Mouse (Mus musculus): ENCODE data around the gene Whrn. TPM values are rescaled to one million over a fixed set of nuclear protein-coding genes. Genes with fewer than 3 reads are reported as not detected.

Whrn gene
- polyA plus RNA-seq, 1 experiment from 2014 or later = 0.39 TPM

- no peak for ATAC-seq (ENCODE audit: insufficient read depth)
- Histone ChIP-seq H3K9ac (no peak overlapping the region), H3K4me2 (no peak overlapping the region), H3K27me3 (peaks cover 13% of the 10 kb centered on the region; the same call in 1 of the 2 replicates), H3K4me1 (replicated peaks) (peaks cover 100% of the 10 kb centered on the region), H3K36me3 (replicated peaks) (no peaks in the 10 kb centered on the region), H3K9me3 (replicated peaks) (no peaks in the 10 kb centered on the region), H3K27ac (replicated peaks) (no peak overlapping the region), H3K4me3 (replicated peaks) (no peak overlapping the region)
- WGBS (ENCODE audit: insufficient replicate concordance) = 38% methylated on average over 4 of the region's 4 CpGs
These were observed 90.1 kb downstream of the Whrn start for GRCm38 (mm10) chr4:63405683-63406082.

DNA sequence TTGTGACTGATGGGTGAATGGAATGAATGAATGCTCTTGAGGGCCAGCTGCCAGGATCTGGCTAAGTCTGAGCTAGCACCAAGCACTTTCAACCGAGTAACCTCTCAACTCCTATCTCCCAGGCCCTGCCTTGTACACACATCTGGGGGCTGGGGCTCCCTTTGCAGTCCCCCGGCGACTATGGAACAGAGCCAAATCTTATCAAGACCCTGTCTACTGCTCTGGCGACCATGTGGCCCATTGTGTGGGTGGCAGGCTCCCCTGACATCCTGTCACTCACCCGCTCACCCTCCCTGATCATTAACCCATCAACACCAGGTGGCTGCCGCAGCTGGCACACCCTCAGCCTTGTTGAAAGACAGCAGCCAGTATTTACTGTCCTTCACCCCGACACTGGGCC, 90.7 kb downstream of the Whrn start:
- peaks cover 13% of the 10 kb centered on the region; the same call in 1 of the 2 replicates for H3K27me3 ChIP-seq
- no peak for ATAC-seq (ENCODE audit: insufficient read depth)
- WGBS (ENCODE audit: insufficient replicate concordance) = 10% methylated on average over 7 of the region's 7 CpGs
- peak overlapping the region; percentile 72; the same call in 1 of the 2 replicates for H3K27ac ChIP-seq (replicated peaks)
- H3K4me2 ChIP-seq = no peak overlapping the region
- no peaks in the 10 kb centered on the region for H3K36me3 ChIP-seq (replicated peaks)
- no peaks in the 10 kb centered on the region for H3K9me3 ChIP-seq (replicated peaks)
- peaks cover 100% of the 10 kb centered on the region for H3K4me1 ChIP-seq (replicated peaks)
- no peak overlapping the region for H3K4me3 ChIP-seq (replicated peaks)
- no peak overlapping the region for H3K9ac ChIP-seq

DNA sequence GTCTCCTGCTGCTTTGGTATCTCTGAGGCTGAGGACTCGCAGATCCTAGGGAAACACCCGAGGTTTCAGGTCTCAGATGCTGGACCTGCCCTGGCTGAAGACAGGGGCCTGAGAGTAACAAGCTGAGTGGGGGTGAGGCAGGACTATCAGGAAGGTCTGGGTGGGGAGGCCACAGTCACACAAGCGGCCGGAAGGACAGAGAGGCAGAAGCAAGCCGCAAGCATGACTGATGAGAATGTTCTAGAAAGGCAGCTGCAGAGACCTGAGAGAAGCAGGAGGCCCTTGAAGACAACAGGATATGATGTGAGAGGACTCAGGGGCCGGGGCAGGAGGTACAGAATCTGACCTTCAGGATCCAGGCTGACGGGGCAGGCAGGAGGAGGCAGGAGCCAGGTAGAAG, 91.6 kb downstream of the Whrn start:
- Histone ChIP-seq H3K4me3 (replicated peaks) (no peak overlapping the region), H3K36me3 (replicated peaks) (no peaks in the 10 kb centered on the region), H3K4me2 (peak overlapping the region; percentile 49; the same call in 1 of the 2 replicates), H3K27me3 (peaks cover 5% of the 10 kb centered on the region; the same call in 1 of the 2 replicates), H3K27ac (replicated peaks) (peak overlapping the region; percentile 72; the same call in 1 of the 2 replicates), H3K9me3 (replicated peaks) (no peaks in the 10 kb centered on the region), H3K9ac (no peak overlapping the region), H3K4me1 (replicated peaks) (peaks cover 100% of the 10 kb centered on the region)
- 27% methylated on average over 7 of the region's 7 CpGs for WGBS (ENCODE audit: insufficient replicate concordance)
- ATAC-seq (ENCODE audit: insufficient read depth) = no peak

- Histone ChIP-seq H3K9ac (peak within 1 kb of the TSS; percentile 30; the same call in 1 of the 2 replicates), H3K4me3 (replicated peaks) (peak within 1 kb of the TSS; percentile 46), H3K9me3 (replicated peaks) (no peaks in the 10 kb centered on the region), H3K27ac (replicated peaks) (peak within 1 kb of the TSS; percentile 72), H3K4me1 (replicated peaks) (peaks cover 100% of the 10 kb centered on the region), H3K27me3 (no peaks in the 10 kb centered on the region), H3K4me2 (peak within 1 kb of the TSS; percentile 49), H3K36me3 (replicated peaks) (no peaks in the 10 kb centered on the region)
- peak; percentile 35; the same call in 1 of the 2 replicates for ATAC-seq (ENCODE audit: insufficient read depth)
- 14% methylated on average over 17 of the region's 17 CpGs for whole genome bisulfite sequencing (ENCODE audit: insufficient replicate concordance)
These were observed 92.5 kb downstream of the Whrn start, which contains the start of gene Akna for GRCm38 (mm10) chr4:63403040-63403959. Gene Akna, minus strand, starts transcription at chr4:63403354.

- 37% methylated on average over 6 of the region's 6 CpGs for WGBS (ENCODE audit: insufficient replicate concordance)
- peak overlapping the region; percentile 72 for H3K27ac ChIP-seq (replicated peaks)
- no peak for ATAC-seq (ENCODE audit: insufficient read depth)
These were observed 93.2 kb downstream of the Whrn start for GRCm38 (mm10) chr4:63402558-63402957.

DNA sequence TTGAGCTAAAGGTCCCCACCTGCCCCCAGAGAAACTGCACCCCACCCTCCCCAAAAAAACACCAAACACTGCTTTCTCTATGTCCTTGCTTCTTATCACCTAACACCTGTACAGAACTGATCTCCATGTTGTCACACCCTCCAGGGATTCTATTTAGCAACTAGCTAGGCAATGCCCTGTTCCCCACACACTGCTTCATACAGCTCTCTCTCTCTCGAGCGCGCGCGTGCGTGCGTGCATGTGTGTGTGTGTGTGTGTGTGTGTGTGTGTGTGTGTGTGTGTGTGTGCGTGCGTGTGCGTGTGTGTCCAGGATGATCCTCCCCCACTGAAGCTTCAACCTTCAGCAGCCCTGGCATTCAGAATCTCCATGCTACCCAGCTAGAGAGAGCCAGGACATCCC, 93.7 kb downstream of the Whrn start:
- H3K9me3 ChIP-seq (replicated peaks) = no peaks in the 10 kb centered on the region
- no peak overlapping the region; the same call in 1 of the 2 replicates for H3K9ac ChIP-seq
- peaks cover 90% of the 10 kb centered on the region for H3K4me1 ChIP-seq (replicated peaks)
- H3K4me2 ChIP-seq = peak overlapping the region; percentile 49
- no peak; the same call in 1 of the 2 replicates for ATAC-seq (ENCODE audit: insufficient read depth)
- H3K36me3 ChIP-seq (replicated peaks) = 0 out of 2 replicates have a peak, but pooled peaks cover 3% of the 10 kb centered on the region
- H3K27me3 ChIP-seq = no peaks in the 10 kb centered on the region
- peak overlapping the region; percentile 72 for H3K27ac ChIP-seq (replicated peaks)
- WGBS (ENCODE audit: insufficient replicate concordance) = 45% methylated on average over 10 of the region's 10 CpGs
- peak overlapping the region; percentile 46 for H3K4me3 ChIP-seq (replicated peaks)

More at GRCm38 (mm10) chr4:63402558-63402957, 93.2 kb downstream of the Whrn start:
- Histone ChIP-seq H3K4me1 (replicated peaks) (peaks cover 95% of the 10 kb centered on the region), H3K4me3 (replicated peaks) (peak overlapping the region; percentile 46), H3K36me3 (replicated peaks) (0 out of 2 replicates have a peak, but pooled peaks cover under 1% of the 10 kb centered on the region), H3K4me2 (peak overlapping the region; percentile 49), H3K9me3 (replicated peaks) (no peaks in the 10 kb centered on the region), H3K27me3 (no peaks in the 10 kb centered on the region), H3K9ac (peak overlapping the region; percentile 30; the same call in 1 of the 2 replicates)

DNA sequence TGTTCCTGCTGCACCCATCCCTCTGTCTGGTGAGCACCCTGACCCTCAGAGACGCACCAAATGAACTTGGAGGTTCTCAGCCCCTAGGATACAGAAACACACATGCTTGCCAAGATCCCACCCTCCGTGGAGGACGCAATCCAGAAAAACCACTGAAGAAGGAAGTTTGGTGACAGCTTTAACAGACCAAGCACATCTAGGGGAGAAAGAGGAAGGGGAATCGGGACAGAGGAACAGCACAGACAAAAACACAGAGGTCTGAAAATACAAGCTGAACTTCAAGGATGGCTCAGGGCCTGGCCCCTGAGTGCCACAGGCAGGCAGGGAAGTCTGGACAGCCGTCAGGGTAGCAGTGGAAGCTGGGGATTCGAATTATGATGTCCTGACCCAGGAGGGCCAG, 94.2 kb downstream of the Whrn start:
- 28% methylated on average over 6 of the region's 6 CpGs for WGBS (ENCODE audit: insufficient replicate concordance)
- H3K27ac ChIP-seq (replicated peaks) = peak overlapping the region; percentile 72
- ATAC-seq (ENCODE audit: insufficient read depth) = no peak
- peak overlapping the region; percentile 49 for H3K4me2 ChIP-seq
- peak overlapping the region; percentile 46 for H3K4me3 ChIP-seq (replicated peaks)
- no peaks in the 10 kb centered on the region for H3K9me3 ChIP-seq (replicated peaks)
- H3K4me1 ChIP-seq (replicated peaks) = peaks cover 86% of the 10 kb centered on the region
- no peaks in the 10 kb centered on the region for H3K27me3 ChIP-seq
- H3K36me3 ChIP-seq (replicated peaks) = 0 out of 2 replicates have a peak, but pooled peaks cover 3% of the 10 kb centered on the region
- no peak overlapping the region; the same call in 1 of the 2 replicates for H3K9ac ChIP-seq

DNA sequence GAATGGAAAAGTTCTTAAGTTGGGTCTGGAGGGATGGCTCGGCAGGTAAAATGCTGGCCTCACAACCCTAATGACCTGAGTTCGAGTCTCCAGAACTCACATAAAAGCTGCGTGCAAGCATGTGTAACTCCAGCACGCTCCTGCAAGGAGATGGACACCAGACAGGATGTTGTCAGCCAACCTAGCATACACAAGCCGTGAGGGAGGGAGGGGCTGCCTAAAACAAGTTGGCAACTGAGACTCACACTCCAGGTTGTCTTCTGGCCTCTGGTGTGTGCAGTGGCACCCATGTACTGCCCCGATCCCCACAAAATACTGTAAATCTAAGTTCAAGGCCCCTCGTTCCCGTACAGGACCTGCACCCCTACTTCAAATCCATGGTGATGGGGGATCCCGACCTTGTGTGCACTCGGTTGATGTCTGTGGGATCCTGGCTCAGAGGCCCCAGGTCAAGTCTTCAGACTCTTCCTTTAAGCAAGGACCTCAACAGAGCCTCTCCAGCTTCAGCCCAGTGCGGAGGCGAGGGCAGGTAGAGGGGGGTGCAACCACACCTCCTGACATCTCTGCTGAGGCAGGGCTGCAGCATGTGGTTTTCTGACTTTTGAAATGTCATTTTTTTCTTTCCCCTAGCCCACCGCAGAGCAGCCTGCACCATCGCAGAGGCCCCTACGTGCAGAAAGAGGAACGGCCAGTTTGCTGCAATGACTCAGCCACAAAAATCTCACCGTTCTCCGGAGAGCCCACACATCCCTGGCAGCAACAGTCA, 95.1 kb downstream of the Whrn start:
- H3K9ac ChIP-seq = no peak overlapping the region
- ATAC-seq (ENCODE audit: insufficient read depth) = no peak
- peaks cover 77% of the 10 kb centered on the region for H3K4me1 ChIP-seq (replicated peaks)
- H3K4me2 ChIP-seq = peak overlapping the region; percentile 49
- WGBS (ENCODE audit: insufficient replicate concordance) = 47% methylated on average over 18 of the region's 18 CpGs
- no peaks in the 10 kb centered on the region for H3K27me3 ChIP-seq
- H3K36me3 ChIP-seq (replicated peaks) = 0 out of 2 replicates have a peak, but pooled peaks cover 3% of the 10 kb centered on the region
- H3K4me3 ChIP-seq (replicated peaks) = peak overlapping the region; percentile 25
- H3K9me3 ChIP-seq (replicated peaks) = no peaks in the 10 kb centered on the region
- peak overlapping the region; percentile 39 for H3K27ac ChIP-seq (replicated peaks)

- Histone ChIP-seq H3K4me3 (replicated peaks) (peak overlapping the region; percentile 25), H3K27me3 (no peaks in the 10 kb centered on the region), H3K4me1 (replicated peaks) (peaks cover 68% of the 10 kb centered on the region), H3K9me3 (replicated peaks) (no peaks in the 10 kb centered on the region), H3K36me3 (replicated peaks) (peaks cover 10% of the 10 kb centered on the region), H3K4me2 (peak overlapping the region; percentile 49), H3K27ac (replicated peaks) (peak overlapping the region; percentile 61), H3K9ac (no peak overlapping the region)
- no peak for ATAC-seq (ENCODE audit: insufficient read depth)
- 36% methylated on average over 8 of the region's 8 CpGs for WGBS (ENCODE audit: insufficient replicate concordance)
These were observed 96.0 kb downstream of the Whrn start for GRCm38 (mm10) chr4:63399691-63400270.

DNA sequence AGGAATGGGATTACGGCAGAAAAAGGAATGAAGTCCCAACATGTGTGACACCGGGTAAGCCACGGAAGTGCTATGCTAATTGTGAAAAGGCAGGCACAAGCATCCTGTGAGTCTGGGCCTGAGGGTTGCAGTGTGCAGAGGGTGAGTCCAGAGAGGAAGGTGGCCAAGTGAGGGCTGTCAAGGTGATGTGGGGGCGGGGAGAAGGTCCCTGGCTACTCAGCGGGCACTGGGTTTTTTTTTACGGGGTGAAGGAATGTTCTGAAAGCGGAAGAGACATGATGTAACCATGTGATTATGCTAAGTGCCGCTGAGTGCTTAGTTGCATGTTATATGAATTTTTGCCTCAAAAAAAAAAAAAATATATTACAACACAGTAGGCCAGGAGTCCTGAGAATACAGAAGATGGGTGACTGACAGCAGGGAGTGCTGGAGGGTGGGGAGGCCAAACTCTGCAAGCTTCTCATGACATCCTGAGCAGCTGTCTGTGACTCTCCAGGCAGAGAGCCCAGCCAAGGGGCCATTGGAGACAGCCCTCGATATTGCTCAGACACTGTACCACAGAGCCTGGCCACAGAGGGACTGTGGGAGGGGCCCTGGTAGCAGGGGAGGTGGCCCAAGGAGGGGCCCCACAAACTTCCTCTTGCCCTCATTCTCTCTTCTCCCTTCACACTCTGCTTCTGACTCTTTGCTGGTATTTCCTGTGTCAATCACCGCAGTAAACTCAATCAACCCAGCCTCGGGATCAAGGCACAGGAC, 96.8 kb downstream of the Whrn start:
- Histone ChIP-seq H3K4me3 (replicated peaks) (peak overlapping the region; percentile 25; the same call in 1 of the 2 replicates), H3K9me3 (replicated peaks) (no peaks in the 10 kb centered on the region), H3K4me2 (peak overlapping the region; percentile 36), H3K27me3 (no peaks in the 10 kb centered on the region), H3K36me3 (replicated peaks) (peaks cover 18% of the 10 kb centered on the region), H3K27ac (replicated peaks) (peak overlapping the region; percentile 61), H3K9ac (no peak overlapping the region), H3K4me1 (replicated peaks) (peaks cover 60% of the 10 kb centered on the region)
- 36% methylated on average over 11 of the region's 11 CpGs for WGBS (ENCODE audit: insufficient replicate concordance)
- peak; percentile 25; the same call in 1 of the 2 replicates for ATAC-seq (ENCODE audit: insufficient read depth)

Measured in liver, embryonic 15.5 days (tissue).